Mouse (Mus musculus): ENCODE measurements at regions not wholly inside any gene's neighbourhood (a gene's known extent, or its start where the extent isn't known, plus 50 kb on each side); places are given as distances from the start of the nearest gene placed in this dataset.
"Not testable (repeated sequence)": the region's sequence is repeated elsewhere in the genome, so short reads cannot be mapped to it uniquely, and the experiment has no call there.

DNA sequence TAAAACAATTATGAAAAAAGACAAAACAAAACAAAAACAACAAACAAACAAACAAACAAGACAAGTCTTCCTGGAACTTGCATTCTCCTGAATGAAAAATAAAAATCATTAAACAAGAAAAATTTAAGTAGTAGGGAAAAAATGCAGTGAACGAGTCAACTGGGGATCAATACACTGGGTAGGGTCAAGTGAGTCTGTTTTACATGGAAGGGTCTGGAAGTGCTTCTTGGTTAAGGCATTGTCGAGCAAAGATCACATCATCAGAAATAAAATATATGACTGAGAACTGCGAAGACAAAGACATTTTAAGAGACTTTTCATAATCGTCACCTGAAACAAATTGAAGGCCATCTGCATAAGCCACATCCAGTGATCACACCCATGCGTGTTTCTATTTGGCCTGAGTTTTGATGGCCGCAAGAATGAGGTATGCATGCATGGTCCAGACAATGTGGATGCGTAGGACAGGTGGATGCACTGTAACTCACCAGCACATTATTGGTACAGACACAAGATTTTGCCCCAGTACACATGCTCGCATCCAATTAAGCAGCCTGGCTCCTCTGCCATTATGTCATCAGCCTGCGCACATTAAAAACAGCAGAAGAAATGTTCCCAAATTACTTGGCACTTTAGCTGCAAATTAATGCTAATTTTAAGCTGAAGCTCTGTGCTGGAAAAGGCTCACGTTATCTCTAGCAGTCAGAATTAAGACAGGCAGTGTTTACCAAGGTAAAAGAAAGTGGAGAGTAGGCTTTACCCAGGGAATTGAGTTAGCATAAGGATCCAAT lies 475.3 kb downstream of the Lmo7 start:
- DNase-seq (ENCODE audit: extremely low spot score, low spot score), result no peak

DNA sequence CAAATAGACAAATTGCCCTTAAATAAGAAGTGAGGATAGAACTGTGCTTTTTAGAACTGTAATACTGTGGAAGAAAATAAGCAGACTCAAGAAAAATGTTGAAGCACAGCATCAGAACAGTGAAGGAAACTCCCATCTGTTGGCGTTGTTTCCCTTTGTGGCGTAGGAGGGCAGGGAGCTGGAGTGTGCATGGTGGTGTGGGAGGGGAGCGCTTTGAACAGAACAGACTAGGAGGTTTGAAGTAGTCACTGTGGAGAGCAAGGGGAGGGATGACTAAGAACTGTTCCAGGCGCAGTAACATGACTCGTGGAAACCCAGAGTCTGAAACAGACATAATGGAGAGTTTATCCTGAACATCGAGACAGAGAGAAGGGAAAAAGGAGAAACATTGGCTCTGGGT lies 469.7 kb downstream of the Lmo7 start:
- no peak for DNase-seq (ENCODE audit: extremely low spot score, low spot score)

DNA sequence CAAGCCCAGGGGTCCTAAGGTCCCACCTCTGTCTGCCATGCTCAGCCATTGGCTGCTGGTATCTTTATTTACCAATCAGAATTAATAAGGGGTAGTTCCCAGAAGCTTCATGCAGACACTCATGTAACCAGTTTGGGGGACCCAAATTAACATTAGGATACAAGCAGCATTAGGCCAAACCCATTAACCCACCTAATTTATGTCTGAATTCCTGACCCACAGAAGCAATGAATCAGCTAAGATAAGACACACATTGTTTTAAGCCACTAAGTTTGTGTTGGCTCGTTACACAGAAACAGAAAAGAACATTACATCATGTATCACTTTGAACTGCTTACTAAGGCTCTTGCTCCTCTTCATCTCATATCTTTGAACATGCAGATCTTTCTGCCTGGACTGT lies 461.0 kb downstream of the Lmo7 start:
- no peak for DNase-seq (ENCODE audit: extremely low spot score, low spot score)

DNA sequence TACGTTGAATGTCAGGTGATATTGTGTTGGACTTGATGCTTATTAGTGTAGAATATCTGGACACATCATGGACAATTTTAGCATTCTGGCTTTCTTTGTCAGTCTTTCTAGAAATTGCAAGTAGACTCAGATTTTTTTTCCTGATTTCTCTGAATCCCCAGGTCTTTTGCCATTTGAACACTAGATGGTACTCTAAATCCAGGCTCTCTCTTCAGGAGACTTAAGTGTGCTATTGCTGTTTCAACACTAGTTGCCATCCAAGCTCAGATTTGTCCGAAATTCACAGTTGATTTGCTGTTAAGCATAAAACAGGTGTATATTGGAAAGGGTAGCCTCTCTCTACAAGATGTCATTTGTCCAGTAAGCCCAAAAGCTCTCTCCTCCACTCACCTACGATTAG lies 451.5 kb downstream of the Lmo7 start:
- no peak for DNase-seq (ENCODE audit: extremely low spot score, low spot score)

DNA sequence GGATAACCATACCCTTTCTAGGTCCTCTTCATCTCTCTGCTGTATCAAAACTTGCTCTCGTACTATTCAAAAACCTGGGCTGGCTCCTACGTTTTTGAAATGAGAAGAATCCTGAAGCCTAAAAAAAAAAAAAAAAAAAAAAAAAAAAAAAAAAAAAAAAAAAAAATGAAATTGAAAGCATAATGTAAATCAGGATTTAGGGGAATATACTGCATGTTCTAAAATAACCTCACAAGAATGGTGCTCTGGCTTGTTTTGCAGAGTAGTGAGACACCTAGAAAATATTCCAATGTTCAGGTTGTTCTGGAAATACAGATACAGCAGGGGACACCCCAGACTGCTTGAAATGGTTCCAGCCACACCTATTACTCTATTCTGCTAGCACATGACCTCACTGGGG lies 442.0 kb downstream of the Lmo7 start:
- DNase-seq (ENCODE audit: extremely low spot score, low spot score), result no peak

DNA sequence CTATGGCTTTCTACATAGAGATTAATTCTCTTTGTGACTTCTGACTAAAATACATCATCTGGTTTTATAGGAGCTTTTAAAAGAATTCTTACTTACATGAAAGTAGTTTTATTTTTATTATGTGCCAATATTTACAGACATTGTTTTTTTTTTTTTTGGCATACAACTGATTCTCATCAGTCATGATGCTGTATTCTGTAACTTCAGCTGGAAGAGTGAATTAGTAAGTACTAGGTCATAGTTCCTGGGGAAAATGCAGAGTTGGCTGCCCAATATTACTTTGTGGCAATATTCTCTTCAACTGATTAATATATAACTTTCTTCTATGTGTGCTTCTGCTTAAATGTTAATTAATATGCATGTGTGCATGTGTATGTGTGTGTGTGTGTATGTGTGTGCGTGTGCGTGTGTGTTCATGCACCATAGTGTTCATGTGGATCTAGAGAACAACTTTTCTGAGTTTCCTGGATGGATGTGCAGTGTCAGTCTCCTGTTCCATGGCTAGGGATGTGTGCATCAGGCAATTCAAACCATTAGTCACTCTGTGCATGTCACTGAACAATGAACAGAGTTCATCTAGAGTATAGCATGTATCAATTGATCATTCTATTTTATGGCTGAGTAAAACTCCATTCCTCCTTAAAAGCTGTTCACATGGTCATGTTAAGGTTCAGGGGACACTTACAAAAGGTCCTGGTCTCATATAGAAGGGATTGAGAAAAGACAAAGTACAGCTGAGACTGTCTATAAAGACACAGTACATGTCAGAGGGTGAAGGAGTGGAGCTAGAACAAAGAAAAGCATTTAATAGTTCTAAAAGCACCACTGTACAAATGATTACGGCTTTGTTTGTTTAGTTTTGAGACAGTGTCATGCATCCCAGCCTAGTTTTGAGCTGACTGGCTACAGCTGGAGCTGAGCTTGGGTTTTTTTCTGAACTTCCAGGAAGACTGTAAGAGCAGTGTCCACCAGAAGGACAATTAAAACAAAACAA lies 431.8 kb downstream of the Lmo7 start:
- no peak for DNase-seq (ENCODE audit: extremely low spot score, low spot score)

DNA sequence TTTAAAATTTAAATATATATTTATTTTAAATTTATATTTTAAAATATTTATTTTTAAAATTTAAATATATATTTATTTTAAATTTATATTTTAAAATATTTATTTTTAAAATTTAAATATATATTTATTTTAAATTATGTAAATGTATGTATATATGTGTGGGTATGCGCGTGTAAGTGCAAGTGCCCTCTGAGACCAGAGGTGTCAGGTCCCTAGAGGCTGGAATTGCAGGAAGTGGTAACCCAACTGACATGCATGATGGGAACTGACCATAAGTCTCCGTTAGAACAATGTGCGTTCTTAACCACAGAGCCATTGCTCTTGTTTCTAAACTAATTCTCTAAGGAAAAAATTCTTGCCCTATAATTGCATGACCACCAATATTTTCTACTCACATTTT lies 420.7 kb downstream of the Lmo7 start:
- not testable (repeated sequence) for DNase-seq (ENCODE audit: extremely low spot score, low spot score)

DNA sequence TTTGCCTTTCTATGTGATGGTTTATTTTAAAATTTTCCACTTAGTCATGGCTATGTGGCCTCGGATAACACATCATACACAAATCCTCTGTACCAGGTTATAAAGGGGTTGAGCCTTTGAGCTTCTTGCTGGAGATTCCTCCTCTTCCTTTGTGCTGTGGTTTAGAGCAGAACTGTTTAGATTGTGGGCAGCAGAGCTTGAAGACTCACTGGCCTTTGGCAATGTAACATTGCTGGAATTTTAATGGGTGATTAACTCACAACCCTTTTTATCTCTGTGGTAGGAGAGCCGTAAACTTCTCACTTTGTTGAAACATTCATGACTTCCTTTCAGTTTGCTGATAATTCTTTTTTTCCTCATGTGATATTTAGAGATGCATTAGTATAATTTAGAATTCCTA lies 413.0 kb downstream of the Lmo7 start:
- DNase-seq (ENCODE audit: extremely low spot score, low spot score), result no peak

DNA sequence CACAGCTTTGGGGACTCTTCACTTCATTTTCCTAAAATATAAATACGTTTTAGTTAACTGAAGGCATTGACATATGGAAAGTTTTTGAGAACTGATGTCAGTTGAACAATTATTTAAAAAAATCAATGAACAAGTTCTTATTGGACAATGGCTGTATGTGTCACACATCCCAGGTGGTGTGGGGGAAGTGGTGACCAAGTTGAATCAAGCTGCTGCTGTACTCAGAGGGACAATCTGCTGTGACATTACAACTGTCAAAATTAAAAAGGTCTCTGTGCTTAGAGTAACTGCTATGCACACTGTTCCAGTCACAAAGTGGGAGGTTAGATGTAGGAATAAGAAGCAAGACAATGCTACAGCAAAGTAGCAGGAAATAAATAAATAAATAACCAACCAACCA lies 409.2 kb downstream of the Lmo7 start:
- DNase-seq (ENCODE audit: extremely low spot score, low spot score), result no peak

DNA sequence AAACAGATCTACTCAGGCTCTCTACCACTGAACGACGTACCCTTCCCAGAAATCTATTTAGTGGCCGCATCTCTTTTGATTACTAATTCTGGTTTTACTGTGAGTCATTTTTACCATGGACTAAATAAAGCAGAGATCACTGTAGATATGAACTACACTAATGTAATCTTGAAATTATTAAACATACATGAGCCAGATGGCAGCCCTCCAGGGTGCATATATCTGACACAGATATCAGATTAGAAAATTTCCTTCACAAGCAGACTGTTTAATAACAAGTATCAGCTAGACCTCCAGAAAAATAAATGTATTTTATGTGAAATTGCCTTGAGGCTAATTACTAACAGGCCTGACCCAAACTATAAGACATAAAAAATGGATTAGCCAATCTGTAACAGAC lies 388.4 kb downstream of the Lmo7 start:
- no peak for DNase-seq (ENCODE audit: extremely low spot score, low spot score)

DNA sequence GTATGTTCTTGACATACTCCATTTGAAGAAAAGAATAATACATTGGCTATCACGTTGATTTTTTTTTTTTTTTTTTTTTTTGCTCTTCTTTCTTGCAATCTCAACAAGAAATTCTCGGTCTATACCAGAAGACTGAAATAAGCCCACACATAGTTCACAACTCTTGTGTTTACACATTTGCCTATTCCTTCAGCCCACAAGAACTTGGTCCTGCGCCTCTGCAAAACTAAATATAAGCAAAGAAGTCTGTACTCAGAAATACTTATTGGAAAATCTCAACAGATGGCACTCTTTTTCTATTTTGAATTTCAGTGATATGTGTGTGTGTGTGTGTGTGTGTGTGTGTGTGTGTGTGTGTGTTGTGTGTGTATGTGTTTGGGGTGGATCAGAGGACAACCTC lies 376.4 kb downstream of the Lmo7 start:
- no peak for DNase-seq (ENCODE audit: extremely low spot score, low spot score)

DNA sequence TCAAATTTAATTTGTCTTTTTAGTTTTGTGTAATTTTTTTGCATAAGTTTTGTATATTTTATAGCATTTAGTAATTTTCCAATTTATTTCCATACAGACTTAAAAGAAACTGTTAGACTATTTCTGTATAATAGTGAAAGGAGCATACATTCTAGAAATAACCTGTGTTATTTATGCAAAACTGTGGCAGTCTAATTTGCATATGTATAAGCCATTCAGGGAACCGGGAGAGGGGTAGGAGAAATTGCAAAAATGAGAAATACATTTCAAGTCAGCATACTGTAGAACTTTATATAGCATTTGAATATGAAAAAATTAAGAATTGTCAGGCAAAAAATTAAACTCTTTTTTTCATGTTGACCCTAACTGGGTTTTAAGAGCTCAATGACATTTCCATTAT lies 364.3 kb downstream of the Lmo7 start:
- no peak for DNase-seq (ENCODE audit: extremely low spot score, low spot score)

DNA sequence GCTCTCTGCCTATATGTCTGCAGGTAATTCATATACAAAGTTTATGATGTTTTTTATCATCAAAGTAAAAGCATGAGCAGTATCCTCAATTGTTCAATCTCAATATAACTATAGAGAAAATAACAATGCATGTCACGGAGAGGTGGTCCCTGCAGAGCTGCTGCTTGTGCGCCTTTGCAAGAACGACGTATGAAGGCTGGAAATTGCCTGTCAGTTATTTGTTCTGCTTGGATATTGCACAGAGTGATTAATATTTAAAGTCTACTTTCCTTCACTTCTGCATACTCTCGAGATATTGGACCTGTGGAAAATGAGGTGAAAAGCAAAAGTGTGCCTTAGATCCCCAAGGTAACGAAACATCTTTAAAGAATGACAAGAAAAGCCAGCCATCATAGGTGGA lies 362.8 kb downstream of the Lmo7 start:
- DNase-seq (ENCODE audit: extremely low spot score, low spot score), result no peak

DNA sequence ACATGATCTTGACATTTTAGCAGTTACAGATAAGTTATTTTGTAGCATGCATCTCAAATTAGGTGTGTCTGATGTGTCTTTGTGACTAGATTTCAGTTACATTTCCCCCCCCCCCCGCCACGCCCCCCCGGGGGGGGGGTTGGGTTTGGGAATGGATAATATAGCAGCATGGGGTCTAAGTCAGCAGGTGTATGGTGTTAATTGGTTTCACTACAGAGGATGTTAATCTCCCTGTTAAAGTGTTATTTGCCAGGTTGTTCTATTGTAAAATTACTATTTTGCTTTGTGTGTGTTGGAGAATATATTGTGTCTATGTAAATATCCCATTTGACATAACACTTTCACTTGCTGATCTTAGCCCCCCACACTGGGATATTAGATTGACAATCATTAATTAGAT lies 319.2 kb downstream of the Lmo7 start:
- DNase-seq (ENCODE audit: extremely low spot score, low spot score), result no peak

DNA sequence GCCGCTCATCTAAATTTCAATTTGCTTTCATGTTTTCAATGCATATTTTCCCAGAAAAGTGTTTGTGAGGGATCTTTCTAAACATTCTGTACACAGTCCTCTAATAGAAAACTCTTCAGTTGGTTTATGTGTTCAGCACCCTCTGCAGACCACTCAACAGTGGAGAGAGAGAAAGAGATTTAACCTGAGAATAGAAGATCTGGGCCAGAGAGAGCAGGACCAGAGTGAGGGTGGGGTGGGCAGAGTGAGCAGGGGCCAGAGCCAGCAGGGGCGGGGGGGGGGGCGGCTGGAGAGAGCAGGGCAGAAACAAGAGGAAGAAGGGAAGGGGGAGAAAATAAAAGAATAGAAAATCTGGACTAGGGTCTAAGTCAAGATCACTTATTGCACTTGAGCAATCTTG lies 318.7 kb downstream of the Lmo7 start:
- DNase-seq (ENCODE audit: extremely low spot score, low spot score), result no peak

DNA sequence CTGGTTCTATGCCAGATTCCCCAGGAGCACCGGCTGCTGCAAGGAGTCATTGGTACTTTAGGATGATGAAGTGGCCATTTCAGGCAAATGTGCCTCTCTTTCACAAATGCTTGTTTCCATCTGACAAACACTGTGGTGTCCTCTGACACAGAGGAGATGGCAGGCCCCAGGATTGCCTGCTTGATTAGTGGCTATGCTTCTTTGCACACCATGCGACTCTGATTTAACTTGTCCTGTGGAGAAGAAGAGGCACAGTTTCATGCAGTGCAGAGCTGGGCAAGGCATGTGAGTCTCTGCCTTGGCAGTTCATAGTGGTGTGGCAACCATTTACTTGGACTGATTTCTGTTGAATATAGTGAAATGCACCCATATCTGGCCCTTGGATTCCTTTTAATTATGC lies 308.4 kb downstream of the Lmo7 start:
- DNase-seq (ENCODE audit: extremely low spot score, low spot score), result no peak

DNA sequence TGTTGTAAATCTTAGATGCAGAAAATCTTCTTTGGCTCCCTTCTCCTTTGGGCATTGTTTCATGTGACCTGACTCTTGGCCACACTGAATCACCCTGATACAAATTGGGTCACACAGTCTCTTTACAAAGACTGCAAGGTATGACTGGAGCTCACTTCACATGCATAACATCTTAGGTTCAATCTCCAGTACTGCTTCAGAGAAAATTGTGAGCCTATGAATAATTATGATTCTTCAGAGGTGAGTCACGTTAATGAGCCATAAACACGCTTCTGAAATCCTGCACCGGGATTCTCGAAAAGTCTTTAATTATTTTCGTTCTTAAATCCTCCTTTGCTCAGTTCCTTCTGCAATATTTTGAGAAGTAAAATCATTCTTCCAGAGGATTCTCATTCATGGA lies 307.7 kb downstream of the Lmo7 start:
- DNase-seq (ENCODE audit: extremely low spot score, low spot score), result no peak

DNA sequence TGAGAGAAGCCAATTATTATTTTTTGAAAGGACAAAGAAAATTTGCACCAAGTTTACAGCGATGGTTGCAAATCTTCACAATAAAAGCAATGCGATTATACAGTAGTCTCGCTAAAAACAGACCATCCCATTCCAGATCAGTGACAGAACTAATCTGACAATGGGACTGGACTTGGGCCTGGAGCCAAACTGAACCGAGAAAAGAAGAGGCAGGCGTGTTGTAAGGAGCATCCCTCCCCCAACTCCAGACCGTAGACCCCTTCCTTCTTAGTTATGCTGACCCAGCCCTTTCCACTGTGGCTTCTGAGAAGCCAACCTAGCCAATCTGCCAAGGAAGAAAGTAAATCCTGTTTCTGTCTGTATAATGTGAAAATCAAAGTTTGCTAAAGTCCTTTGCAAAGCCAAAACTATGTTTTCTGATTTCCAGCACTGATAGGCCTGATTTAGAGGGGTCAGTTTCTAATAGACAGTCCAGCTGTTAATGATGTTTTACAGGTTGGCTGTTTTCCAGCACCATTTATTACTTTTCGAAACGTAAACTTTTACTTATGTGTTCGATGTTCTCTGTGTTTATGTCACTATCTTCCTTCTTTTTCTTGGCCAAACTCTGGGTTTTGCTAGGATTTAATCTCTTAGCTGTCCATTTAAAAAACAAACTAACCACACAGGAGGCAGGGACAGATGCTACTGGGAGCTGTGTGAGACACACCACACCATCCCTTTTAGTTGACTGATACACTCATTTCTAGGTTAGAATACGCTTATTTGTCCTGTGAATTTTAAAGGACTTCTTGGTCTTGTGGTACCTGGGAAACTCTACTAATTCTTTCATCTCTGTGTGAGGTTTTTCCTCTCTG lies 301.5 kb downstream of the Lmo7 start:
- no peak for DNase-seq (ENCODE audit: extremely low spot score, low spot score)

DNA sequence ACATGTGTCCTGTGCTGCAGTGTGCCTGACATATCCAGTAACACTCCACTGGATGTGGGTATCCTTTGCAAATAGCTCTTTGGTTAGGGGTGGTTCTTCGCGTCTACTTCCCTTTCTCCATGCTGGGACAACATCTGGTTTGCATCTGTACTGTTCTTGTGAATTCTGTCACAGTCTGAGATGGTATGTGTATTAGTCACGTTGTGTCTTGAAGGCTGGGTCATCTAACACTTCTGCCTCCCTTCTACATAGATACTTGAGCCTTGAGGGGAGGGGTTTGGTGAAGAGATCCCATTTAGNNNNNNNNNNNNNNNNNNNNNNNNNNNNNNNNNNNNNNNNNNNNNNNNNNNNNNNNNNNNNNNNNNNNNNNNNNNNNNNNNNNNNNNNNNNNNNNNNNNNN lies 294.9 kb downstream of the Lmo7 start:
- no peak for DNase-seq (ENCODE audit: extremely low spot score, low spot score)

DNA sequence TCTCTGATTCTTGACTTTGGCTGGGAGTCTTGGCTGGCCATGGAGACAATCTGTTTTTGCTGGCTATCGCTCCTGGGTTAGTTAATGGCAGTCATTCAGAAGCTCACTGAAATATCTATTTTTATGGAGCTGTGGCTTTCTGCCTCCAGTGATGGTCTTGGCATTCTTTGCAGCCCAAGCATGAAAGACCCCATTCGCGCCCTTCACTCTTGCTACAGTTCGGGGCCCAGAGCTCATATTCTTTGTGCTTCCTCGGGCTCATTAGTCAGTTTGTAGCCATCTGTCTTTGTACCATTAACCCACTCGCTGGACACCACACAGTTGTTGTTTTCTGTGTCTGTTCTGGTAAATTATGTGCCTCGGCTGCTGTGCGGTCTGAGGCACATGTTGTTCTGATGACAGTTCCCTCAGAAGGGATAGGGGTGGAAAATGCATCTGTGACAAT lies 290.4 kb downstream of the Lmo7 start:
- peak; percentile 22 for DNase-seq (ENCODE audit: extremely low spot score, low spot score)

DNA sequence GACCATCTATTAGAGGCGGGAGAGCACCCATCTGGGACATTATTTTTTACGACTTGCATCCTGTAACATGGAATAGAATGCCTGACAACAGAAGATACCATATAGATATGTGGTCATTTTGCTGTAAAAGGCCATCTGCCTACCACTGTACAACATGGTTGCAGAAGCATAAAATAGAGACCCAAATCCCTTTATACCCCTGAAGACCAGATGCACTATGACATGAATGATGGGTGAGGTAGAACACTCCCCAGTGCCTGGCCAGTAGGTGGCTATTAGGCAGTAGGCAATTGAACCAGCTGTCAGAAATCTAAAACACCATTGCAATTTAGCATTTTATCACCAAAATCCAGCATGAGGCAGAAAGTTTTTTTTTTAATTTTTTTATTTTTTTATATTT lies 289.6 kb downstream of the Lmo7 start:
- DNase-seq (ENCODE audit: extremely low spot score, low spot score), result no peak

DNA sequence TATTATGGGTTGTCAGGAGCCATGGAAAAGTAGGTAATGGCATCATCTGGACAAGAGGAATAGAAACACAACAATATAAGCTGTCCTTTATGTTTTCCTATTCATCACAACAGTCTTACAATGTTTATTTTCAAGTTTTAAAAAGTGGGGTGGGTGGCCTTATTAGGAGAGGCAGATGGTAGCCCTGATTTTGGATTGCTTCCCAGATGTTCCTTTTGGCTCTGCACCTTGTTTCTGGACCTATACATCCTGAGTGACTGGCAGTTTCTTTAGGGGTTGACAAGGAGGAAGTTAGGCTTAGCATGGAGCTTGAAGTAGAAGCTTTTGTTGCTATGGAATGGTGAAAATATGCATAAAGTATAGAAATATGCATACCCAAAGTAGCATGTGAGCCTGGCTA lies 286.8 kb downstream of the Lmo7 start:
- no peak for DNase-seq (ENCODE audit: extremely low spot score, low spot score)

All from neural tube, embryonic 10.5 days (tissue).